8 mouse cellular contexts compared by ENCODE assay signal in the genomic region with DNA sequence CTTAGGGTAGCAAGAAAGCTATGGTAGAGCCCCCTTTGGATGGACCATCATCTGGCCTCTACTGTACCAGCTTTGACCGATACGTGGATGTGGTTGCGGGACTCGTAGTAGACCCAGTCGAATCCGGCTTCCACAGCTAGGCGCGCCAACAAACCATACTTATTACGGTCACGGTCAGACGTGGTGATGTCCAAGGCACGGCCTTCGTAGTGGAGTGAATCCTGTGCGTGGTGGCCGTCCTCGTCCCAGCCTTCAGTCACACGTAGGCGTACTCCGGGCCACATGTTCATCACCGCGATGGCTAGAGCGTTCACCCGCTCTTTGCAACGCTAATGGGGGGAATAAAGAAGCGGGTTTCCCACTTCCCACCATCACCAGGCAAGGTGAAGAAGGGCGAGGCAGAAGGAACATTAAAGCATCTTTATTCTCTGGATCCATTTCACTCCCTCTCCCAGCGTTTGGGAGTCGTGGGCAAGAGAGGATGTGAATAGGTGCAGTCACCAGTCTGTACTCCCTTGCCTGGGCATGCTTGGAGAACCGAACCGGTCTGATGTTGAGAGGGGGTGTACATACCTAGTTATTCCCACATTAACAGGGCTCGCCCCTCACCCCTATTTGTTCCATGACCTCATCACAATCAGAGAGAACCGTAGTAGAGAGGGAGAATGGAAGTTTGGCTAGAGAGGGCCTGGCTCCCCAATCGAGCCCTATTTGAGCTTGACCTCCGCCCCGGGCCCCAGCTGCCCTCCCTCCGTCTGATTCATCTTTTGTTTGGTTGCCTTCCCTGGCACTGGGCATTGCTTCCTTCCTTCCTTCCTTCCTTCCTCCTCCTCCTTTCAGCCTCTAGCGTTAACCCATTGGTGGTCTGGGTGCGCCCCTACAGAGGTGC. TPM values are rescaled to one million over a fixed set of nuclear protein-coding genes. Genes with fewer than 3 reads are reported as not detected.
DNase-seq lines count a peak whose midpoint lies in the region; ATAC-seq and TF ChIP-seq lines count a peak whose summit lies in the region.

No protein-coding gene starts in this region.

- H3K9me3 ChIP-seq in E14TG2a.4 (ENCODE audit: low read length): no peaks in the 10 kb centered on the region
- H3K9me3 ChIP-seq in heart, embryonic 15.5 days (replicated peaks): no peaks in the 10 kb centered on the region
- no peaks in the 10 kb centered on the region for H3K9me3 ChIP-seq in lung, embryonic 14.5 days (ENCODE audit: low read depth, low read length)

- WGBS in heart, embryonic 15.5 days: 11% methylated on average over 38 of the region's 38 CpGs
- 4% methylated on average over 38 of the region's 38 CpGs for WGBS in lung, embryonic 14.5 days

- no peak for ATAC-seq in heart, embryonic 15.5 days (replicated peaks; ENCODE audit: insufficient number of reproducible peaks, insufficient read depth, low FRiP score, low read depth)
- no peak for ATAC-seq in lung, embryonic 14.5 days (ENCODE audit: insufficient read depth)
- no peak for ATAC-seq in inflammation-experienced regulatory T-cells, adult 6 months
- no peak for ATAC-seq in cerebellum, adult (ENCODE audit: insufficient number of reproducible peaks, low FRiP score, low TSS enrichment)

- peaks cover 78% of the 10 kb centered on the region for H3K4me1 ChIP-seq in E14TG2a.4 (replicated peaks; ENCODE audit: low read depth, low read length)
- peaks cover 57% of the 10 kb centered on the region for H3K4me1 ChIP-seq in heart, embryonic 15.5 days (replicated peaks)
- peaks cover 14% of the 10 kb centered on the region; the same call in 1 of the 2 replicates for H3K4me1 ChIP-seq in lung, embryonic 14.5 days (ENCODE audit: insufficient read depth)

- H3K4me3 ChIP-seq in E14TG2a.4 (replicated peaks; ENCODE audit: low read length): peak overlapping the region; percentile 71
- H3K4me3 ChIP-seq in heart, embryonic 15.5 days: peak overlapping the region; percentile 55
- H3K4me3 ChIP-seq in lung, embryonic 14.5 days (ENCODE audit: low read depth, low read length): peak overlapping the region; percentile 56

- H3K9ac ChIP-seq in heart, embryonic 15.5 days: peak overlapping the region; percentile 51
- no peak overlapping the region for H3K9ac ChIP-seq in lung, embryonic 14.5 days

- TF ChIP-seq CTCF in E14TG2a.4 (conservative IDR thresholded peaks at IDR 0.05; ENCODE audit: low read length): no peak
- no peak for TF ChIP-seq CTCF in lung, embryonic 14.5 days (IDR thresholded peaks at IDR 0.05; ENCODE audit: low read depth)

- H3K36me3 ChIP-seq in E14TG2a.4 (ENCODE audit: insufficient read depth, low read length): no peaks in the 10 kb centered on the region
- no peaks in the 10 kb centered on the region for H3K36me3 ChIP-seq in heart, embryonic 15.5 days
- H3K36me3 ChIP-seq in lung, embryonic 14.5 days (ENCODE audit: insufficient read depth): no peaks in the 10 kb centered on the region

- peak overlapping the region; percentile 95 for H3K4me2 ChIP-seq in heart, embryonic 15.5 days
- H3K4me2 ChIP-seq in lung, embryonic 14.5 days: peak overlapping the region; percentile 100

- H3K27ac ChIP-seq in heart, embryonic 15.5 days: no peak overlapping the region
- H3K27ac ChIP-seq in lung, embryonic 14.5 days (ENCODE audit: low read depth): no peak overlapping the region

- DNase-seq in MN1 (ENCODE audit: low spot score): peak; percentile 42
- DNase-seq in lung, embryonic 14.5 days: peak; percentile 31
- DNase-seq in thymus, postnatal 14 days: no peak
- DNase-seq in natural killer cell, adult 2 months (ENCODE audit: low spot score in 2 of 2): no peak

- H3K27me3 ChIP-seq in E14TG2a.4 (ENCODE audit: insufficient read depth, low read length): peaks cover 74% of the 10 kb centered on the region
- H3K27me3 ChIP-seq in heart, embryonic 15.5 days: peaks cover 69% of the 10 kb centered on the region
- peaks cover 79% of the 10 kb centered on the region for H3K27me3 ChIP-seq in lung, embryonic 14.5 days (ENCODE audit: insufficient read depth, low read length)

RNA-seq across cellular contexts. Expression of a gene that starts 0.7 kb away (rescaled TPM):
- 5.9 and 6.7 TPM in 2 replicates for polyA plus RNA-seq in heart, embryonic 15.5 days (2015; fragmentation: Nextera tagmentation; extraction: Ambion mirVana)
- 8.5 and 9.5 TPM in 2 replicates for polyA plus RNA-seq in lung, embryonic 14.5 days (2014; fragmentation: Nextera tagmentation; extraction: Ambion mirVana)
- 10 to 100 TPM in 2 of 3 experiments, 1 to 10 TPM in 1; 9.5 to 13.0 (median 10.8) TPM for polyA plus RNA-seq in inflammation-experienced regulatory T-cells, adult 6 months (2017; shearing (Covaris generic))

RNA-seq across cellular contexts. Expression of a gene that starts 3.4 kb away (rescaled TPM):
- 2.1 and 4.2 TPM in 2 replicates for polyA plus RNA-seq in heart, embryonic 15.5 days (2015; fragmentation: Nextera tagmentation; extraction: Ambion mirVana)
- 1.0 and 1.3 TPM in 2 replicates for polyA plus RNA-seq in lung, embryonic 14.5 days (2014; fragmentation: Nextera tagmentation; extraction: Ambion mirVana)
- under 1 TPM in 1 of 3 experiments, not detected in 2; 0.09 TPM for polyA plus RNA-seq in inflammation-experienced regulatory T-cells, adult 6 months (2017; shearing (Covaris generic))

RNA-seq across cellular contexts. Expression of a gene that starts 23.0 kb away (rescaled TPM):
- 10.7 and 13.7 TPM in 2 replicates for polyA plus RNA-seq in heart, embryonic 15.5 days (2015; fragmentation: Nextera tagmentation; extraction: Ambion mirVana)
- 4.5 and 5.5 TPM in 2 replicates for polyA plus RNA-seq in lung, embryonic 14.5 days (2014; fragmentation: Nextera tagmentation; extraction: Ambion mirVana)
- 10 to 100 TPM; 17.3 to 46.9 (median 39.3) TPM for polyA plus RNA-seq in inflammation-experienced regulatory T-cells, adult 6 months (2017; shearing (Covaris generic))

RNA-seq across cellular contexts. Expression of a gene that starts 24.0 kb away (rescaled TPM):
- 7.6 and 9.3 TPM in 2 replicates for polyA plus RNA-seq in heart, embryonic 15.5 days (2015; fragmentation: Nextera tagmentation; extraction: Ambion mirVana)
- polyA plus RNA-seq in lung, embryonic 14.5 days (2014; fragmentation: Nextera tagmentation; extraction: Ambion mirVana): 17.1 and 19.3 TPM in 2 replicates
- polyA plus RNA-seq in inflammation-experienced regulatory T-cells, adult 6 months (2017; shearing (Covaris generic)): 10 to 100 TPM; 18.7 to 36.4 (median 30.7) TPM

RNA-seq across cellular contexts. Expression of a gene that starts 39.4 kb away (rescaled TPM):
- polyA plus RNA-seq in heart, embryonic 15.5 days (2015; fragmentation: Nextera tagmentation; extraction: Ambion mirVana): 1,310 and 1,493 TPM in 2 replicates
- 2,161 and 2,216 TPM in 2 replicates for polyA plus RNA-seq in lung, embryonic 14.5 days (2014; fragmentation: Nextera tagmentation; extraction: Ambion mirVana)
- polyA plus RNA-seq in inflammation-experienced regulatory T-cells, adult 6 months (2017; shearing (Covaris generic)): 100 to 1,000 TPM; 459 to 882 (median 544) TPM

Comparison
In these comparisons a context has a peak if more than half of its experiments do, and no peak if none do; other contexts are left out.
1. DNase-seq: peak in MN1 (single experiment) and lung, embryonic 14.5 days (single experiment); none in thymus, postnatal 14 days (single experiment) and natural killer cell, adult 2 months (0 of 2).
2. Peak in every context shown above with its lines, with median percentiles within 50 percentile points of each other: H3K4me3 ChIP-seq.